Mouse (Mus musculus): ENCODE data around the gene 1700025C18Rik. TPM values are rescaled to one million over a fixed set of nuclear protein-coding genes. Genes with fewer than 3 reads are reported as not detected.

1700025C18Rik gene
- polyA plus RNA-seq, 1 experiment from 2014 or later = not detected

- Histone ChIP-seq H3K4me1 (peaks cover 44% of the 10 kb centered on the region), H3K4me2 (replicated peaks) (peak overlapping the region; percentile 73), H3K36me3 (0 out of 2 replicates have a peak, but pooled peaks cover 3% of the 10 kb centered on the region), H3K9ac (replicated peaks) (no peak overlapping the region), H3K27me3 (no peaks in the 10 kb centered on the region), H3K9me3 (no peaks in the 10 kb centered on the region), H3K27ac (replicated peaks) (no peak overlapping the region), H3K4me3 (peak overlapping the region; percentile 97; the same call in 1 of the 2 replicates)
- WGBS = 65% methylated on average over 3 of the region's 3 CpGs
- ATAC-seq (ENCODE audit: low FRiP score, low read depth) = no peak
These were observed 58.0 kb downstream of the 1700025C18Rik start for GRCm38 (mm10) chr2:165032533-165032932.

Other genes with a start within 250 kb of the 1700025C18Rik start
- gene Pltp, start 233.0 kb downstream of the 1700025C18Rik start, polyA plus RNA-seq (2016; fragmentation: Nextera tagmentation; extraction: Ambion mirVana) = 90.2 and 113 TPM in 2 replicates
- 87.0 and 96.9 TPM in 2 replicates for gene Pcif1, start 211.4 kb downstream of the 1700025C18Rik start, polyA plus RNA-seq (2016; fragmentation: Nextera tagmentation; extraction: Ambion mirVana)
- gene Zfp335, start 179.0 kb downstream of the 1700025C18Rik start, polyA plus RNA-seq (2016; fragmentation: Nextera tagmentation; extraction: Ambion mirVana) = 17.5 and 17.7 TPM in 2 replicates
- 6.2 and 7.5 TPM in 2 replicates for gene Mmp9, start 150.0 kb downstream of the 1700025C18Rik start, polyA plus RNA-seq (2016; fragmentation: Nextera tagmentation; extraction: Ambion mirVana)
- 8.1 and 9.9 TPM in 2 replicates for gene Slc12a5, start 129.9 kb downstream of the 1700025C18Rik start, polyA plus RNA-seq (2016; fragmentation: Nextera tagmentation; extraction: Ambion mirVana)
- gene Ncoa5, start 55.9 kb downstream of the 1700025C18Rik start, polyA plus RNA-seq (2016; fragmentation: Nextera tagmentation; extraction: Ambion mirVana) = 141 and 148 TPM in 2 replicates
- 4.8 and 6.8 TPM in 2 replicates for gene Cd40, start 35.1 kb downstream of the 1700025C18Rik start, polyA plus RNA-seq (2016; fragmentation: Nextera tagmentation; extraction: Ambion mirVana)
- 14.8 and 18.8 TPM in 2 replicates for gene Cdh22, start 144.1 kb upstream of the 1700025C18Rik start, polyA plus RNA-seq (2016; fragmentation: Nextera tagmentation; extraction: Ambion mirVana)
- gene Slc35c2, start 197.1 kb upstream of the 1700025C18Rik start, polyA plus RNA-seq (2016; fragmentation: Nextera tagmentation; extraction: Ambion mirVana) = 61.6 and 67.1 TPM in 2 replicates
- 88.2 and 89.3 TPM in 2 replicates for gene Elmo2, start 235.7 kb upstream of the 1700025C18Rik start, polyA plus RNA-seq (2016; fragmentation: Nextera tagmentation; extraction: Ambion mirVana)